25 mouse cellular contexts compared by ENCODE assay signal in genomic region chr9:91959076-91959475, GRCm38 (mm10).
"Had no signal": no experiment of that assay in that cellular context is flagged by ENCODE, and none has a peak within 500 bp of the region (broad histone marks: within the 10 kb centered on the region; RNA-seq: fewer than 3 reads in every experiment).

No protein-coding gene starts in this region.

- H3K4me2 ChIP-seq: kidney, embryonic 15.5 days; limb, embryonic 13.5 days; liver, embryonic 12.5 days; liver, embryonic 15.5 days; lung, embryonic 15.5 days; midbrain, embryonic 11.5 days; neural tube, embryonic 12.5 days had no signal

- H3K27ac ChIP-seq: kidney, embryonic 15.5 days; limb, embryonic 10.5 days; limb, embryonic 13.5 days; liver, embryonic 12.5 days; liver, embryonic 15.5 days; lung, embryonic 15.5 days; neural tube, embryonic 12.5 days; stomach, postnatal 0 days had no signal

- H3K4me3 ChIP-seq: kidney, embryonic 15.5 days; limb, embryonic 10.5 days; limb, embryonic 13.5 days; liver, embryonic 12.5 days; liver, embryonic 15.5 days; lung, embryonic 15.5 days; megakaryocyte, embryonic 14.5 days; neural tube, embryonic 12.5 days had no signal

- ATAC-seq: liver, embryonic 12.5 days had no signal

- H3K36me3 ChIP-seq: kidney, embryonic 15.5 days; limb, embryonic 10.5 days; limb, embryonic 13.5 days; liver, embryonic 12.5 days; liver, embryonic 15.5 days; lung, embryonic 15.5 days; neural tube, embryonic 12.5 days had no signal

- H3K9me3 ChIP-seq: kidney, embryonic 15.5 days; limb, embryonic 10.5 days; limb, embryonic 13.5 days; liver, embryonic 12.5 days; liver, embryonic 15.5 days; lung, embryonic 15.5 days; megakaryocyte, embryonic 14.5 days; neural tube, embryonic 12.5 days had no signal

- H3K9ac ChIP-seq: kidney, embryonic 15.5 days; limb, embryonic 13.5 days; liver, embryonic 12.5 days; liver, embryonic 15.5 days; lung, embryonic 15.5 days; neural tube, embryonic 12.5 days had no signal

- DNase-seq: kidney, adult 11 months; kidney, adult 8-10 months; kidney, postnatal 10 days; kidney, postnatal 36 days; layer of hippocampus, adult 9-11 months; liver; lung, adult 18-20 months; lung, postnatal 10 days; lung, postnatal 36 days; right cerebral cortex, adult 18-20 months; right cerebral cortex, postnatal 14 days; right cerebral cortex, postnatal 4 days; thymus, adult 2 months; thymus, postnatal 14 days; thymus, postnatal 4 days had no signal

- H3K4me1 ChIP-seq: kidney, embryonic 15.5 days; limb, embryonic 10.5 days; limb, embryonic 13.5 days; liver, embryonic 12.5 days; liver, embryonic 15.5 days; lung, embryonic 15.5 days; megakaryocyte, embryonic 14.5 days; neural tube, embryonic 12.5 days had no signal

- H3K27me3 ChIP-seq: kidney, embryonic 15.5 days; limb, embryonic 13.5 days; liver, embryonic 12.5 days; liver, embryonic 15.5 days; lung, embryonic 15.5 days; megakaryocyte, embryonic 14.5 days; neural tube, embryonic 12.5 days had no signal
